Mouse (Mus musculus) erythroblast, embryonic 14.5 days (primary cell): Measurements from ENCODE around the gene Nudt4. TPM values are rescaled to one million over a fixed set of nuclear protein-coding genes. Genes with fewer than 3 reads are reported as not detected.
A peak's percentile ranks its signal among the peaks of the same experiment; 100 is the strongest.

Experiments
- H3K27me3 ChIP-seq: 2 replicates; pipeline ENCODE4 v1.6.1; 2012; ENCODE audit warnings: inconsistent platforms; ENCODE audit not compliant: control insufficient read depth
- H3K36me3 ChIP-seq: 2 replicates; pipeline ENCODE4 v1.6.1; 2012; ENCODE audit warnings: mild to moderate bottlenecking, inconsistent platforms; ENCODE audit not compliant: control insufficient read depth
- H3K4me1 ChIP-seq: 2 replicates; pipeline ENCODE4 v1.6.1; 2012; ENCODE audit warnings: inconsistent platforms; ENCODE audit not compliant: control insufficient read depth
- H3K4me3 ChIP-seq: replicated peaks from 2 replicates; pipeline ENCODE3; 2012; ENCODE audit warnings: moderate library complexity, mild to moderate bottlenecking, inconsistent platforms
- H3K9me3 ChIP-seq: 2 replicates; pipeline ENCODE4 v1.6.1; 2012; ENCODE audit warnings: low read length, inconsistent platforms, mixed read lengths; ENCODE audit not compliant: control insufficient read depth
- GATA1 ChIP-seq: IDR thresholded peaks from 2 replicates; pipeline ENCODE4 v1.6.1; 2012; ENCODE audit warnings: low read length, inconsistent platforms, mixed read lengths
- TAL1 ChIP-seq: IDR thresholded peaks from 3 replicates; pipeline ENCODE4 v1.6.1; 2012; ENCODE audit warnings: low read length, inconsistent platforms, mixed read lengths
- polyA plus RNA-seq: library from polyadenylated mRNA; stranded (reverse); fragments of >175 nt; gene quantifications from 2 replicates; pipeline ENCODE4 v1.2.3, GENCODE M21; 2012

Gene Nudt4
- polyA plus RNA-seq, result 21.2 and 28.8 TPM in 2 replicates

- Histone ChIP-seq H3K4me1 (peaks cover 72% of the 10 kb centered on the region), H3K27me3 (no peaks in the 10 kb centered on the region), H3K36me3 (peaks cover 40% of the 10 kb centered on the region), H3K9me3 (no peaks in the 10 kb centered on the region), H3K4me3 (peak within 1 kb of the TSS; percentile 73)
- TF ChIP-seq GATA1 (no peak), TAL1 (no peak)
Observed at GRCm38 (mm10) chr10:95563851-95564845, at the start of gene Nudt4. Gene Nudt4, minus strand, starts transcription at chr10:95564146.

DNA sequence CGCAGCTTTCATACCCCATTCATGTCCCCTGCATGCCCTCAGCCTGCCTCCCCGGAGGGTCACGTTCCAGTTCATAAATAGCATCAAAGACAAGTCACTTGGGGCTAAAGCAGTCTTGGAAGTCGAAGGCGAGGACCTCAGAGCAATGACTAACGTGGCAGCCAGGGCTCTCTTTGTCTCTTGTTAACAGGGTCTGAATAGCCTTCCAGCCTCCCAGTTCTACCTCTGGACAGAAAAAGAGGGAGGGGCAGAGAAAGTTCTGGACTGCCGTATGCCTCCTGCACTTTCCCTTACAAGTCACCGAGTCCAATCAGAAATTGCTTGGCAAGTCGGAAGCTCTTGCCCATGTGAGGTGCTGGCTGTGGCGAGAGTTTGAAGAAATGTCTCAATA is 47.4 kb upstream of the Nudt4 start:
- no peak overlapping the region for H3K4me3 ChIP-seq
- no peaks in the 10 kb centered on the region for H3K36me3 ChIP-seq
- TF ChIP-seq GATA1, result no peak
- no peak for TF ChIP-seq TAL1
- H3K9me3 ChIP-seq, result no peaks in the 10 kb centered on the region
- no peaks in the 10 kb centered on the region; the same call in 1 of the 2 replicates for H3K4me1 ChIP-seq
- H3K27me3 ChIP-seq, result peaks cover 22% of the 10 kb centered on the region

- Histone ChIP-seq H3K36me3 (no peaks in the 10 kb centered on the region), H3K4me1 (no peaks in the 10 kb centered on the region; the same call in 1 of the 2 replicates), H3K9me3 (no peaks in the 10 kb centered on the region), H3K4me3 (no peak overlapping the region), H3K27me3 (peaks cover 20% of the 10 kb centered on the region)
- TF ChIP-seq TAL1 (no peak), GATA1 (no peak)
Observed at GRCm38 (mm10) chr10:95610666-95611330, 46.9 kb upstream of the Nudt4 start.

GRCm38 (mm10) chr10:95604979-95605613 is 41.1 kb upstream of the Nudt4 start:
- Histone ChIP-seq H3K27me3 (peaks cover 14% of the 10 kb centered on the region), H3K36me3 (no peaks in the 10 kb centered on the region), H3K9me3 (no peaks in the 10 kb centered on the region), H3K4me1 (no peaks in the 10 kb centered on the region; the same call in 1 of the 2 replicates), H3K4me3 (no peak overlapping the region)
- TF ChIP-seq GATA1, result no peak

DNA sequence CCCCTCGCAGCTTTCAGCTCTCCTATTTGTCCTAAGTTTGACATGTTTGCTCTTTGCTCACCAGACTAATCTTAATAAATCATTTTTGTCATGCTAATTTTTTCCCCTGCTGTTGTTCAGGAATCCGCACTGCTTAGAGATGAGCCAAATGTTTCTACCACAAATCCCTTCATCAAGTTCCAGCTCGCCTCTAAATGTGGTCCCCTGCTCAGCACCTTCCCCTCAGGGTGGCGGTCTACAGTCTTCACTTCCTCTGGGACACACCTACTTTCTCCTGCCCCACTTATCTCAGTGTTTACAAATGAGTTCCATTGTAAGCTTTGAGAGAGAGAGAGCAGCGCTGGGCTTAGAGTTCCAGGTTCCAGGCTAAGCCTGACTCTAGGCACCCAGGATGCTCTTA is 36.6 kb upstream of the Nudt4 start:
- H3K9me3 ChIP-seq, result no peaks in the 10 kb centered on the region
- H3K4me3 ChIP-seq, result no peak overlapping the region
- peaks cover 6% of the 10 kb centered on the region for H3K27me3 ChIP-seq
- H3K4me1 ChIP-seq, result peaks cover 17% of the 10 kb centered on the region
- no peaks in the 10 kb centered on the region for H3K36me3 ChIP-seq
- TF ChIP-seq GATA1 (no peak), TAL1 (no peak)

DNA sequence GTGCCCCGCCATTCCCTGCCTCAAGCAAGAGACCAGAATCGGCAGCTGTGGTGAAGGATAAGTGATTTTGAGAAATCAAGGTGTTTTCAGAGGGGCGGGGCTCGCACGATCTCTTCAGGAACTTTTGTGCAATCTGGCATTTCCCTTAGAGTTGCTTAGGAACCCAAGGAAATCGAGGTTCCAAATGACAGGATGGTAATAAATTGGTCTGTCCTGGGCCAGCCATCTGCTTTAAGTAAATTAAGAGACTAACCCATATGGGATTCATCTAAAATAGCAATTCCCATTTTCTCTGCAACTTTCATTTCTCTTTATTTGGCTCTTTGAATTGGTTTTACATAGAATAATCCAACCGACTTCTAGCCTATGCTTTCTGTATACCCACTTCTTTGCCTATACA is 35.8 kb upstream of the Nudt4 start:
- Histone ChIP-seq H3K27me3 (peaks cover under 1% of the 10 kb centered on the region; the same call in 1 of the 2 replicates), H3K4me3 (no peak overlapping the region), H3K36me3 (no peaks in the 10 kb centered on the region), H3K9me3 (no peaks in the 10 kb centered on the region), H3K4me1 (peaks cover 17% of the 10 kb centered on the region)
- TF ChIP-seq TAL1, result no peak
- TF ChIP-seq GATA1, result no peak

DNA sequence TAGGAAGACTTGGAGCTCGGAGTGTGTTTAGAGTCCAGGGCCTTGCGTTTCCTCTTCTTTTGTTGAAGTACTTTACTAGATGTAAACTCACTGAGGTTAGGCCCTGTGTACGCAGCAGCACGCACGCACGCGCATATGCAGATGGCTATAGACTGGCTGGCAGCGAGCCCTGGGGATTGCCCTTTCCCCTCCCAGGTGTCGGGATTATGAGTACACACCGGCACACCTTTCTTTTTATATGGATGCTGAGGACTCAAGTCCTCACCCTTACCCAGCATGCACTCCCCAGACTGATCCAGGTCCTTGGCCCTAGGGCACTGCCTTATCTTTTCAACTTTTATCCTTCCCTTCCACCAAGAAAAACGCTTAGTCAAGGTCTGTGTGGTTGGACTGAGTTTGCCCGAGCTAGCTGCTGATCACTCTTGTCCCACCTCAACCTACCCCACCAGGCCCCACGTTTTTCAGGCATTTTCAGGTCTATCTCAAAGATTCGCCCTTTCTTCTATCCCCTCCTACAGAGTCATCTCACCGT is 34.2 kb upstream of the Nudt4 start:
- no peak overlapping the region for H3K4me3 ChIP-seq
- H3K27me3 ChIP-seq, result peaks cover 3% of the 10 kb centered on the region; the same call in 1 of the 2 replicates
- peaks cover 27% of the 10 kb centered on the region for H3K4me1 ChIP-seq
- TF ChIP-seq GATA1 (no peak), TAL1 (no peak)
- no peaks in the 10 kb centered on the region for H3K9me3 ChIP-seq
- H3K36me3 ChIP-seq, result no peaks in the 10 kb centered on the region

DNA sequence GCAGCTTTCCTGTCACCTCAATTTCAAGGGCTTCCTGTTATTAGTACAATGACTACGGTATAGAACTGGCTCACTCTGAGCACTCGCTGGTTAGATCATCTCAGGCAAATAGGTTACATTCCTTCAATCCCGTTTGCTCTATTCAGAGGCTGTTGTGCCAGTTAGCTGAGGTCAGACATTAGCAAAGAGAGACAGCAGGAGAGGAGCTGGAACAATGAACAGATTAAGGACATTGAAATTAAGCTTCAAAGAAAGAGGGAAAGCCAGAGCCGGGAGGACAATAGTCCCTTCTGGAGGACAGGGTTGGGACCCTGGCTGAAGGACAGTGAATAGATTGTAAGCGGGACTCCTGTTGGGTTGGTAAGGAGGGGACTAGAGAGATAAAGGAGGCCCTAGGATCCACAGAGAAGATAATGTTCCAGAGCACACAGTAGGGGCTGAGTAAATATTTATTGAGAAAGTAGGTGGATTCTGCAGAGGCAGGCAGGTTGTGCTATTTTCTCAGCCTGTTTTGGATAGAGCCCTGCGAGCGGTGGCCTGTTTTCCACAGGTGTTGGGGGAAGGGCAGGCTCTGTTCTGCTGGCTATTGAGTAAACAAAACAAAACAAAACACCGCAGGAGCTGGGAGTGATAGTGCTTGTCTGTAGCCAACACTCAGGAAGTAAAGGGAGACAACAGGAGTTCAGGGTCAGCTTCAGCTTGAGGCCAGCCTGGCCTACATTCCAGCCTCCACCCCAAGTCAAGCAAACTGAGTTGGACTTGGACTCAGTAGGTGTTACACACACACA is 32.1 kb upstream of the Nudt4 start:
- Histone ChIP-seq H3K9me3 (no peaks in the 10 kb centered on the region), H3K4me3 (no peak overlapping the region), H3K36me3 (no peaks in the 10 kb centered on the region), H3K27me3 (peaks cover 3% of the 10 kb centered on the region; the same call in 1 of the 2 replicates), H3K4me1 (peaks cover 27% of the 10 kb centered on the region)
- TF ChIP-seq GATA1 (no peak), TAL1 (no peak)
